Mouse (Mus musculus) hindbrain, embryonic 14.5 days (tissue): Measurements from ENCODE around the gene Prepl. TPM values are rescaled to one million over a fixed set of nuclear protein-coding genes. Genes with fewer than 3 reads are reported as not detected.

ENCODE experiments used
- ATAC-seq: fragments of 200-750 bp; cut with Nextera tagmentation; 2 replicates; pipeline ENCODE4 v1.8.0; 2017; ENCODE audit warnings: moderate number of reproducible peaks, mild to moderate bottlenecking, moderate TSS enrichment, moderate library complexity; ENCODE audit not compliant: low FRiP score
- DNase-seq: peaks from one replicate; pipeline ENCODE4 v3.0.0-alpha.2; 2015; ENCODE audit warnings: low spot score
- H3K27ac ChIP-seq: fragments of 300-500 bp; sonication (generic); 2 replicates; pipeline ENCODE4 v1.5.1; 2014; ENCODE audit warnings: mild to moderate bottlenecking, moderate library complexity
- H3K27me3 ChIP-seq: fragments of 300-500 bp; sonication (generic); 2 replicates; pipeline ENCODE4 v1.6.1; 2014; ENCODE audit warnings: mild to moderate bottlenecking, low read length, mixed read lengths; ENCODE audit not compliant: control insufficient read depth, insufficient read depth
- H3K36me3 ChIP-seq: fragments of 300-500 bp; sonication (generic); replicated peaks from 2 replicates; pipeline ENCODE4 v1.6.1; 2014; ENCODE audit not compliant: control insufficient read depth, insufficient read depth
- H3K4me1 ChIP-seq: fragments of 300-500 bp; sonication (generic); replicated peaks from 2 replicates; pipeline ENCODE4 v1.6.1; 2014; ENCODE audit warnings: antibody characterized with exemption, low read length, mixed read lengths; ENCODE audit not compliant: control insufficient read depth, insufficient read depth
- H3K4me2 ChIP-seq: fragments of 300-500 bp; sonication (generic); replicated peaks from 2 replicates; pipeline ENCODE4 v1.6.1; 2014; ENCODE audit warnings: mild to moderate bottlenecking, moderate library complexity
- H3K4me3 ChIP-seq: fragments of 300-500 bp; sonication (generic); replicated peaks from 2 replicates; pipeline ENCODE4 v1.5.1; 2014; ENCODE audit warnings: mild to moderate bottlenecking, low read length
- H3K9ac ChIP-seq: fragments of 300-500 bp; sonication (generic); 2 replicates; pipeline ENCODE4 v1.6.1; 2014
- H3K9me3 ChIP-seq: fragments of 300-500 bp; sonication (generic); 2 replicates; pipeline ENCODE4 v1.6.1; 2016; ENCODE audit warnings: low read length; ENCODE audit not compliant: control insufficient read depth
- WGBS: fragments of 180-500 bp; shearing (Covaris S2); extraction: QIAGEN DNeasy Blood & Tissue Kit; methylation state at CpG from one replicate; pipeline ENCODE4 v1.1.7; 2014; 5-methylcytosine and 5-hydroxymethylcytosine counted together
- polyA plus RNA-seq: library from polyadenylated mRNA; unstranded; fragments of >200 nt; fragmentation: Nextera tagmentation; extraction: Ambion mirVana; gene quantifications from 2 replicates; pipeline ENCODE4 v1.2.1, GENCODE M21; 2014

Gene Prepl
- polyA plus RNA-seq, 1 experiment from 2014 or later, result 161 TPM

GRCm38 (mm10) chr17:85018794-85019193, 71.2 kb downstream of the Prepl start:
- ATAC-seq, result no peak
- no peak for DNase-seq
- no peak overlapping the region for H3K4me2 ChIP-seq
- no peaks in the 10 kb centered on the region for H3K27me3 ChIP-seq
- WGBS, result 84% methylated on average over 5 of the region's 5 CpGs
- H3K4me1 ChIP-seq, result no peaks in the 10 kb centered on the region
- no peak overlapping the region for H3K27ac ChIP-seq
- H3K4me3 ChIP-seq, result no peak overlapping the region
- H3K9ac ChIP-seq, result no peak overlapping the region
- no peaks in the 10 kb centered on the region for H3K36me3 ChIP-seq
- H3K9me3 ChIP-seq, result no peaks in the 10 kb centered on the region

GRCm38 (mm10) chr17:85018344-85018743, 71.7 kb downstream of the Prepl start:
- no peak overlapping the region for H3K27ac ChIP-seq
- H3K36me3 ChIP-seq, result no peaks in the 10 kb centered on the region
- H3K4me2 ChIP-seq, result no peak overlapping the region
- DNase-seq (no peak), ATAC-seq (no peak)
- H3K27me3 ChIP-seq, result no peaks in the 10 kb centered on the region
- no peaks in the 10 kb centered on the region for H3K9me3 ChIP-seq
- no peak overlapping the region for H3K4me3 ChIP-seq
- no peak overlapping the region for H3K9ac ChIP-seq
- no peaks in the 10 kb centered on the region for H3K4me1 ChIP-seq
- 97% methylated on average over 3 of the region's 3 CpGs for WGBS

- H3K27ac ChIP-seq, result no peak overlapping the region
- H3K9me3 ChIP-seq, result no peaks in the 10 kb centered on the region
- H3K9ac ChIP-seq, result no peak overlapping the region
- H3K4me2 ChIP-seq, result no peak overlapping the region
- DNase-seq (no peak), ATAC-seq (no peak)
- H3K4me1 ChIP-seq, result no peaks in the 10 kb centered on the region
- H3K4me3 ChIP-seq, result no peak overlapping the region
- no peaks in the 10 kb centered on the region for H3K27me3 ChIP-seq
- WGBS, result 96% methylated on average over 3 of the region's 3 CpGs
- 0 out of 2 replicates have a peak, but pooled peaks cover 9% of the 10 kb centered on the region for H3K36me3 ChIP-seq
Observed at GRCm38 (mm10) chr17:85014632-85015031, 75.4 kb downstream of the Prepl start.

- no peaks in the 10 kb centered on the region for H3K9me3 ChIP-seq
- DNase-seq, result no peak
- WGBS, result 80% methylated on average over 6 of the region's 6 CpGs
- ATAC-seq, result no peak
- H3K4me1 ChIP-seq, result no peaks in the 10 kb centered on the region
- no peak overlapping the region for H3K4me3 ChIP-seq
- H3K27ac ChIP-seq, result no peak overlapping the region
- no peak overlapping the region for H3K9ac ChIP-seq
- H3K27me3 ChIP-seq, result no peaks in the 10 kb centered on the region
- 0 out of 2 replicates have a peak, but pooled peaks cover 9% of the 10 kb centered on the region for H3K36me3 ChIP-seq
- H3K4me2 ChIP-seq, result no peak overlapping the region
Observed at GRCm38 (mm10) chr17:85013485-85013884, 76.6 kb downstream of the Prepl start.

Other genes with a start within 250 kb of the Prepl start
- 85.9 and 91.6 TPM in 2 replicates for gene Ppm1b, start 133.5 kb downstream of the Prepl start, polyA plus RNA-seq
- gene Slc3a1, start 61.9 kb downstream of the Prepl start, polyA plus RNA-seq, result 0.25 and 0.27 TPM in 2 replicates
- 20.4 and 23.6 TPM in 2 replicates for gene Camkmt, start 311 bp upstream of the Prepl start, polyA plus RNA-seq